Mouse (Mus musculus) thymus, postnatal 25 days (tissue): ENCODE data around the gene Ryr2.

Experiments
- DNase-seq: peaks from one replicate; pipeline ENCODE4 v3.0.0; 2022

Ryr2 gene

DNA sequence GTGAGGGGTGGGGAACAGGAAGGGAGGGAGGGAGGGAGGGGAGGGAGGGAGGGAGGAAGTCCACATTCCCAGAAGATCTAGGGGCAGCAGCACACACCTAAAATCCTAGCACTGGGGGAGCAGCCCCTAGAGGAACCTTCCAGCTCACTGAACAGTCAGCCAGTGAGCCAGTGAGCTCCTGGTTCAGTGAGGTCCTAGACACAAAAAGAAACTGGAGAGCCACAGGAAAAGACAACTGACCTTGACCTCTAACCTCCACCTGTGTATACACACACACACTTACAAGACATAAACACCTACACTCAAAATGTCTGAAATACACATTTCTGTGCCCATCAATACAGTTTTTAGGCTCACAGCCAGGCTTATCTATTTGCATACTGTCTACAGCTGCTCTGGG lies 173.4 kb downstream of the Ryr2 start:
- no peak for DNase-seq

- DNase-seq, result no peak
These were observed 178.0 kb downstream of the Ryr2 start for GRCm38 (mm10) chr13:11928709-11929108.

DNA sequence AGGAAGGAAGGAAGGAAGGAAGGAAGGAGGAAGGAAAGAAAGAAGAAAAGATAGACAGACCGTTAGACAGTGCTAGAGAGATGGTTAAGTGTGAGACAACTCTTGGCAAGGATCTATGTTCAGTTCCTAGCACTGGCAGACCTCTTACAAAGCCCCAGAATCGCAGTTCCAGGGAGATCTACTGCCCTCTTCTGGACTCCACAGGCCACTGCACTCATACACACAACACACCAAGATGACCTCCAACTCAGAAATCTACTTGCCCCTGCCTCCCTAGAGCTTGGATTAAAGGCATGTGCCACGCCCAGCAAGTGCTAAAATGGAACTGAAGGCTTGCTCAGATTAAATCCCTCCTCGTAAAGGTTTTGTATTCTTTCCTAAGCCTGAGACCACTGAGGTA lies 179.0 kb downstream of the Ryr2 start:
- no peak for DNase-seq

DNA sequence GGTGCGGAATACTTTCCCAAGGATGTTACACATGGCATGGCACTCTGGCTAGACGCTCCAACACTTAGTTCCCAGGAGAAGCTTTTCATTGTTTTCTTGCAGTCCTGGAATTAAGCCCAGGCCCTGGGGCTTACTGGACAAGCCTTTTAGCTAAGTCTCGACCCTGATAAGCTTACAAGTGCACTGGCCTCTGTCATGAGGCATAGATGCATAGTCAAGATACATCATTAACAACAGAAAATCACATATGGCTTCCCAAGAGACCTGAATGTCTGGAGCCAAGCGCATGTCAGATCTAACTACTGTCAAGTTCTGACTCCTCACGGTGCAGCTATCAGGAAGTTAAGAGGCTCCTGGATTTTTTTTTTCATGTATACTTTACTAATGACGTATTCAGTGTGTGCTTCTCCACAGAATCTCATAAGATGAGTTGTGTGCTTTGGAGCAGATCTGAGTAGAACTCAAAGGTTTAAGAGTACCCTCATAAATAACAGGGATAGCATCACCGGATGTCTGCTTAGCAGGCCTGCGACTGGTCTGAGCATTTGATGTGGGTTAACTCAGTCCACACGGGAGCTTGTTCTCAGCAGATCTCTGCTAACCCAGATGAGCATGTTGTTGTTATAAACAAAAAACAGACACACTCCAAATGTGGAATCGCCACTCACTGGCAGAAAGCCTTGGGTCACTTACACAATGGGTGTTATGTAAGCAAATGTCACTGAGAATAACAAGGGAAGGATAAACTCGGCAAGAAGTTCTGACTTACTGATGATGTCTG lies 179.8 kb downstream of the Ryr2 start:
- DNase-seq, result no peak

GRCm38 (mm10) chr13:11926215-11926614 lies 180.5 kb downstream of the Ryr2 start:
- no peak for DNase-seq

GRCm38 (mm10) chr13:11924732-11925131 lies 182.0 kb downstream of the Ryr2 start:
- DNase-seq, result no peak

DNA sequence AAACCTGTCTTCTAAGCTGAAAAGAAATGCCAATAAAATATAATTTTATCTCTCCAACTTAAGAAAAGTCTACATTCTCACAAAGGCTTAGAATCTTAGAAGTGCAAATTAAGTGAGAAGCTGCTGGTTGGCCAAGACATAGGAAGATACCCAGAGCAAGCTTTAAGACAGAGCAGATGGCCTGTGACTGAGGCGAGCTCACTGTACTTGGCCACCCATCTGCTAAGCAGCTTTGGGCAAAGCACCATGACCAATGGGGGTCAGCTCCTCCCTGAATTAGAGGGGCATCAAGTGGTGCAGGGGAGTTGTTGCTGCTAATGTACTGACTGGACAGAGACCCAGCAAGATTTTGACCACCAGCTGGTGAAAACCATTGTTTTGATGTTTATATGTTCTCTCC lies 186.2 kb downstream of the Ryr2 start:
- no peak for DNase-seq

- no peak for DNase-seq
These were observed 187.3 kb downstream of the Ryr2 start for GRCm38 (mm10) chr13:11919448-11919847.

GRCm38 (mm10) chr13:11915619-11916018 lies 191.1 kb downstream of the Ryr2 start:
- DNase-seq, result no peak

GRCm38 (mm10) chr13:11914682-11915081 lies 192.1 kb downstream of the Ryr2 start:
- no peak for DNase-seq

DNA sequence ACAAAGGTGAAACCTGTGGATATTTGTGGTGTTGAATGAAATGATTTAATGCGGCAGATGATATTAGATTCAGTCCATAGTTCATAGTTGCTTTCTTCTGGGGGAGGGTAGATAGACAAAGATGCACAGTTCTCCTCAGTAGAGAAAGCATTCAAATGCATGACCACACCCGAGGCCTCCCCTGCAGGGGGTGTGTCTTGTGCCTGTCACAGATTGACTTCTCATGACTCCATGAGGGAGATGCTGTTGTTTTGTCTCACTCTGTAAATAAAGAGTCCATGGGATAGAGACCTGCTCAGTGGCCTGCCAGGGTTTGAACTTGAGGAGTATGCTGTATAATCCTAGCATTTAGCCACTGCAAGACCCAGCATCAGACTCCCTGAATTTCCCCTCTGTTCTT lies 194.5 kb downstream of the Ryr2 start:
- DNase-seq, result no peak

DNA sequence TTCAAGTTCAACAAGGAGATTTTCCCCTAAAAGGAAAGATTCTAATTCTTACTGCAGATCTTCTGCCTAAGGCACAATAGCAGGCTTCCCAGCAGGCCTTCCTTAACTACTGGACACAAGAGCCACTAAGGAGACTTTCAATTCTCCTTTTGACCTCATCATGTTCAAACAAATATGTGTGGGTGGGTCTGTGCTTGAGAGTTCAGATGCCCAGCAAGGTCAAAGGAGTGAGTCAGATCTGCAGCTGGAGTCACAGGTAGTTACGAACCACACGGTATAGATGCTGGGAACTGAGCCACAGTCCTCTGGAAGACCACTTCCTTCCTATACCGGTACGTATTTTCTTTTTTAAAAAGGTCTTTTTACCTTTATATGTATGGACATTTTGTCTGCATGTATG lies 198.6 kb downstream of the Ryr2 start:
- no peak for DNase-seq

DNA sequence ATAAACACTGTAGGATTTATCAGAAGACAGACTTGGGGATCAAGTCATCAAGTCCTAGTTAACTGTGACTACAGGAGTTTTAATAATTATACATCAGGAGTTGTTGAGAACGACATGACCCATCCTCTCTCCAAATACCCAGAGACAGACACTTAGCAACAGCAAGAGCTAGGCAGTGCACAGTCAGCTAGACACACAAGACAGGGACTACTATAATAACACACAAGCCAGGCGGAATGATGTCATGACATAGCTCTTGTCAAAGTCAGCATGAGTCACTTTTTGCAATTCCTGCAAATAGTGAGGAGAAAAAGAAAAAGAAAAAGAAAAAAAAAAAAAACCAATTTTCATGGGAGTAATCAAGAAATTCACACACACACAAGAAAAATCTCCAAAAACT lies 201.6 kb downstream of the Ryr2 start:
- no peak for DNase-seq

DNA sequence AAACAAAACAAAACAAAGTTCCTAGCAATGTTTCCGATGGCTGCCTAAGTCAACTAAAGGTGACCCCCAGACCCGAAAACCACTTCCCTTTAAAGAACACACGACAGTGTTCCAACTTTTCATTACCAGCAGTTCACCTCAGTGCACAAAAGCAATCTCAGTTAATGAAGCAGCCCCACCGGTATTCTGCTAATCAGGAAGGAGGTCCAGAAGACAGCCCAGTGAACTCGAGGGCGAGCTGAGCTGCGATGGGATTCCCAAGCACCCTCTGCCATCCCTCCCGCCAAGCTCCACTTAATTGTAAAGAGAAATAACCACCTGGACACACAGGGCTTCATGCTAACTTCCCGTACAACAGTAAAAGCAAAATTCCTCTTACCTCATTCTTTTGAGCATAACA lies 203.5 kb downstream of the Ryr2 start:
- DNase-seq, result no peak

GRCm38 (mm10) chr13:11902856-11903255 lies 203.9 kb downstream of the Ryr2 start:
- no peak for DNase-seq

- no peak for DNase-seq
These were observed 206.1 kb downstream of the Ryr2 start for GRCm38 (mm10) chr13:11900631-11901030.

GRCm38 (mm10) chr13:11895631-11896030 lies 211.1 kb downstream of the Ryr2 start:
- no peak for DNase-seq

DNA sequence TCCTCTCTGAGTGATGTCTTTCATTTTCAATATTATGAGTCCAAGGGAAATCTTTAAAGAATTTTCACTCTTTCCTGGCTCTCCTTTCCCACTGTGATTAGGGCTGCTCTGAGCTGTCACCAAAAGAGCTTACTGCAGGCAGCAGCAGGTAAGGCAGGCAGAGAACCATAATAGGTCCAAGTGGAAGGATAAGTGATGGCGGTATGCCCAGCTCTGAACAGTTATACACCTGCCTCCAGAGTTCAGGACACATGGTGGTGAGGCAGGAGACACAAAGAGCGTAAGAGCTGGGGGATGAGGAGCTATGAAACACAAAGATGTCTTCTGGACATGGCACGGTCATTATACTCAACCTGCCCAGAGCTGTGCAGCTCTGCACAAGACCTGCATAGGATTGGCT lies 215.0 kb downstream of the Ryr2 start:
- no peak for DNase-seq

GRCm38 (mm10) chr13:11891115-11891514 lies 215.6 kb downstream of the Ryr2 start:
- no peak for DNase-seq

DNA sequence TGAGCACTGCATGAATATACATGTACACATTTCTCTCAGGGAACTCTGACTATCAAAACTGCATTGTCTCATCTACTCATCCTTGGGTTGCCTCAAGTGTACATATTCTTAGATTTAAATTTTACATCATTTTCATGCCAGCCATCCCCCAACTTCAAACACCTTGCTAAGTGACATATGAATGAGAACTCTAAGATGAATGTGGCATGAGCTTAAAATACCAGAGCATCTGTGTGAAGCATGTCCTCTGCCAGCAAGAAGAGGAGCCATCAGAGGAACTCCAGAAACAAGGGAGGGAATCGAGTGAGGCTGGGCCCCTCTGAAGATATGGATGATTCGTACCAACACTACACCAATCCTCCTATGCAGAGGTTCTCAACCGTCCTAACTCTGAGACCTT lies 222.6 kb downstream of the Ryr2 start:
- DNase-seq, result no peak

DNA sequence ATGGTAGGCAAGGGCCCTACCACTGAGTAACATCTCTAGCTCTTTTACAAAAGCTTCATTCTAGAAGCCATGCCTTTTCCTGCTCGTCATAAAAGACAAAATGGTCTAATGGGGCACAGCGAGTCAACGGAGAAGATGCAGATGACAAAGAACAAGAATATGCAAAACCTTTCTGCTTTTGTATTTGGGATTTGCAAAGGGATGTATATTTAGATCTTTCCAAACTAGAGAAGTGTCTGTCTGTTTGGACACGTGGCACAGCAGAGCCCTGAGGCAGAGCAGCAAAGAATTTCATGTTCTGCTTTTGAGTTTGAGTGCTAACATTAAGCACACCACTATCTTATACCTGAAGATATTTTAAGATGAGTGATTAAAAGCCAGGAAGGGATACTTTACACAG lies 224.4 kb downstream of the Ryr2 start:
- DNase-seq, result no peak

DNA sequence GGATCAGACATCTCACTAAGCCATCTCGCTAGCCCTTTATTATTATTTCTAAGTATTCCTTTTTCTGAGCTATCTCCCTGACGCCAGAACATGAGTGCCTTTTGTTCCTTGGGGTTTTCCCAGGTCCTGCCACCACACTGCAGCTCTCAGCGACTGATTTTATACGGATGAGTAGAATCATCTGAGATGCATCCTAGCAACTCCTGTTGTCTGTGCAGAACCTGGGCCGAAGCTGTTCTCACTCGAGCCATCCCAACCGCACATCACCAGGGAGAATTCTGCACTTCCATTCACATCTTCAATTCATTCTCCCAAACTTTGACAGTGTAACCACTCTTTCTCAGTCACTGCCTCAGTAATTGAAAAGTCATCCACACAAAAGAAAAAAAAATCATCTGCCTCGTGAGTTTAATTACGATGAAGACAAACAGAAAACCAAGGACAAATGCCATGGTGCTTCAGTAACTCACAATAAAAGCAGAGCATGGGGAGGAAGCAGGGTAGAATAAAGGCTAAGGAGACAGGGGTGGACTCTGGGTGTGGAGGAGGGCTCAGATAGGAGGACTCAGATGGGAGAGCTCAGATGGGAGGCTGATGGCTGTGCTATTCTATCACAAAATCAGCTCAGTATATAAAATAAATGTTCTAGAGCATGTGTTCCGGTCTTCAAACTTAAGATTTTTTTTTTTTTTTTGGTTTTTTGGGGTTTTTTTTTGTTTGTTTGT lies 226.1 kb downstream of the Ryr2 start:
- no peak for DNase-seq

- no peak for DNase-seq
These were observed 227.7 kb downstream of the Ryr2 start for GRCm38 (mm10) chr13:11879037-11879436.

GRCm38 (mm10) chr13:11874852-11875251 lies 231.9 kb downstream of the Ryr2 start:
- no peak for DNase-seq

DNA sequence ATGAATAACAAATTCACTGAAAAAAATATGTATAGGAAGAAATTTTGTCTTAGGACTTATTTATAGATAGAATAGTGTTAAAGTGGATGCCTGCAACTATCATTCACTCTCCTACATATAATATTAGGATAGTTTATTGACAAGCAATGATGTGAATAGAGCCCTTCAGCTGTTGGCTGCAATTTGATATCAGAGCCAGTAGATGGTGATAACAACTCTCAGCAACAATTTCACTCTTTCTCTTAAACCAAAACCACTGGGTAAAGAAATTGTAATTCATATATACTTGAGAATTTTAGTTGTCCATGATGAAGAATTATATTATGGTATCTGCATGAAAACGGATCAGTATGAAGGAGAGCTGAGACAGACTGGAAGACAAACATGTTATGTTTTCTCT lies 236.8 kb downstream of the Ryr2 start:
- no peak for DNase-seq
